Mouse (Mus musculus) adrenal gland, postnatal 14 days (tissue): ENCODE measurements around the gene 1700017B05Rik. TPM values are rescaled to one million over a fixed set of nuclear protein-coding genes. Genes with fewer than 3 reads are reported as not detected.
"Not testable (repeated sequence)": the region's sequence is repeated elsewhere in the genome, so short reads cannot be mapped to it uniquely, and the experiment has no call there.

Experiments
- DNase-seq: peaks from one replicate; pipeline ENCODE4 v3.0.0; 2021; ENCODE audit warnings: mixed read lengths
- total RNA-seq: library from RNA; stranded (reverse); gene quantifications from 2 replicates; pipeline ENCODE4 v1.2.3, GENCODE M21; 2021

Gene 1700017B05Rik
- total RNA-seq, 1 experiment from 2014 or later: 36.2 TPM

- peak; percentile 51 for DNase-seq
Observed at GRCm38 (mm10) chr9:57220356-57220755, 42.1 kb downstream of the 1700017B05Rik start.

- no peak for DNase-seq
Observed at GRCm38 (mm10) chr9:57219511-57219910, 42.9 kb downstream of the 1700017B05Rik start.

GRCm38 (mm10) chr9:57218776-57219175 is 43.6 kb downstream of the 1700017B05Rik start:
- DNase-seq: no peak

GRCm38 (mm10) chr9:57217220-57217619 is 45.2 kb downstream of the 1700017B05Rik start:
- DNase-seq: no peak

- no peak for DNase-seq
Observed at GRCm38 (mm10) chr9:57214500-57214899, 47.9 kb downstream of the 1700017B05Rik start.

- DNase-seq: no peak
Observed at GRCm38 (mm10) chr9:57212448-57213222, 49.8 kb downstream of the 1700017B05Rik start.

- DNase-seq: peak; percentile 41
Observed at GRCm38 (mm10) chr9:57209316-57209715, 53.1 kb downstream of the 1700017B05Rik start.

GRCm38 (mm10) chr9:57206896-57207295 is 55.5 kb downstream of the 1700017B05Rik start:
- no peak for DNase-seq

- DNase-seq: not testable (repeated sequence)
Observed at GRCm38 (mm10) chr9:57203571-57203970, 58.8 kb downstream of the 1700017B05Rik start.

Other genes starting within 250 kb of the 1700017B05Rik start
- gene Sin3a, start 190.6 kb downstream of the 1700017B05Rik start, total RNA-seq: 50.6 and 55.0 TPM in 2 replicates
- 97.2 and 118 TPM in 2 replicates for gene Man2c1, start 131.9 kb downstream of the 1700017B05Rik start, total RNA-seq
- gene Neil1, start 114.3 kb downstream of the 1700017B05Rik start, total RNA-seq: 10.6 and 11.2 TPM in 2 replicates
- 47.0 and 52.2 TPM in 2 replicates for gene Commd4, start 104.3 kb downstream of the 1700017B05Rik start, total RNA-seq
- gene Trcg1, start 26.1 kb downstream of the 1700017B05Rik start, total RNA-seq: not detected in 2 replicates
- 19.8 and 24.6 TPM in 2 replicates for gene Ppcdc, start 177.5 kb upstream of the 1700017B05Rik start, total RNA-seq
- 11.0 and 13.1 TPM in 2 replicates for gene Scamp5, start 205.4 kb upstream of the 1700017B05Rik start, total RNA-seq
- 2.2 and 2.7 TPM in 2 replicates for gene Rpp25, start 241.4 kb upstream of the 1700017B05Rik start, total RNA-seq